In the genomic region with DNA sequence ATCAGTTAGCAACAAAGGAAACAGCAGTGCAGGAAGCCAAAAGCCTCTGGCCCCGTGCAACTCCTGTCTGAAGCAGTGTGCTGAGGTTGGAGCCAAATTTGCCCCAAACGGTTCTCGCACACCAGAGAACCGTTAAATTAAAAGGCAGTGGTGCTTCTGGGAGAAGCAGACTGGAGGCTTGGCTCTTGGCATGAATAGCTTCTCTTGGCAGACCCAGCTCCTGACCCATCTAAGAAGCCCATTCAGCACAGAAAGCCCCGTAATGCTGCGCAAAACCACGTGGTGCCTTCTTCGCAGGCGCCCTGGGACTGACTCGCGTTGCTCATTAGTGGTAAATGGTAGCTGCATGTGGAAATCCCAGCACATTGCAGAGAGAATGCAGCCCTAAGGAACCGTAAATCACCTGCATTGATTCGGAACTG, we compare ENCODE assay signal across 9 mouse cellular contexts.
DNase-seq lines count a peak whose midpoint lies in the region; ATAC-seq and TF ChIP-seq lines count a peak whose summit lies in the region.
"Had no signal": no experiment of that assay in that cellular context is flagged by ENCODE, and none has a peak within 500 bp of the region (broad histone marks: within the 10 kb centered on the region; RNA-seq: fewer than 3 reads in every experiment).

No protein-coding gene starts in this region.

- no peaks in the 10 kb centered on the region for H3K27me3 ChIP-seq in thymus, adult 2 months (ENCODE audit: control insufficient read depth, insufficient read depth, low read length)
- H3K27me3 ChIP-seq: heart, embryonic 15.5 days had no signal

- peak; percentile 27 for DNase-seq in layer of hippocampus, adult 11-12 months (ENCODE audit: low spot score)
- no peak for DNase-seq in layer of hippocampus, adult 9-10 months (ENCODE audit: low spot score)
- DNase-seq in layer of hippocampus, adult 2 months (ENCODE audit: low spot score in 2 of 2): peak; percentile 14 to 39
- no peak for DNase-seq in urinary bladder, postnatal 10 days (ENCODE audit: low spot score)
- no peak for DNase-seq in thymus, adult 2 months
- no peak for DNase-seq in adrenal gland, postnatal 25 days

- H3K4me1 ChIP-seq in thymus, adult 2 months (replicated peaks; ENCODE audit: control insufficient read depth, insufficient read depth, low read length): no peaks in the 10 kb centered on the region
- H3K4me1 ChIP-seq: heart, embryonic 15.5 days had no signal

- no peak for TF ChIP-seq POLR2A in thymus, adult 2 months (IDR thresholded peaks at IDR 0.05; ENCODE audit: control insufficient read depth, extremely low read depth, insufficient read depth, low read length, poor library complexity)

- 10% methylated on average over 13 of the region's 13 CpGs for WGBS in thymus, adult 2 months

- peak; percentile 78 for ATAC-seq in common myeloid progenitor, adult 5-6 weeks (replicated peaks; ENCODE audit: low read depth, poor library complexity, severe bottlenecking)
- 0 out of 2 replicates have a peak, but pooled peaks have one; percentile 41 for ATAC-seq in megakaryocyte-erythroid progenitor cell, adult 5-6 weeks (replicated peaks; ENCODE audit: low FRiP score, low TSS enrichment, poor library complexity, severe bottlenecking)

- no peak overlapping the region for H3K27ac ChIP-seq in layer of hippocampus, adult 2 months
- no peak overlapping the region for H3K27ac ChIP-seq in thymus, adult 2 months (ENCODE audit: control insufficient read depth, insufficient read depth, low read length)
- H3K27ac ChIP-seq: heart, embryonic 15.5 days had no signal

- H3K36me3 ChIP-seq in thymus, adult 2 months (ENCODE audit: control insufficient read depth, insufficient read depth, low read length): no peaks in the 10 kb centered on the region
- H3K36me3 ChIP-seq: heart, embryonic 15.5 days had no signal

- no peak for TF ChIP-seq CTCF in layer of hippocampus, adult 2 months (conservative IDR thresholded peaks at IDR 0.05)
- TF ChIP-seq CTCF in thymus, adult 2 months (IDR thresholded peaks at IDR 0.05; ENCODE audit: borderline replicate concordance, control insufficient read depth, extremely low read depth, insufficient read depth, low read length, poor library complexity): no peak

- peak overlapping the region; percentile 35 for H3K4me3 ChIP-seq in layer of hippocampus, adult 2 months
- H3K4me3 ChIP-seq in thymus, adult 2 months (ENCODE audit: control insufficient read depth, insufficient read depth, low read length): no peak overlapping the region
- H3K4me3 ChIP-seq: heart, embryonic 15.5 days had no signal

Comparison
In these comparisons a context has a peak if more than half of its experiments do, and no peak if none do; other contexts are left out.
1. DNase-seq: peak in layer of hippocampus, adult 11-12 months (single experiment) and layer of hippocampus, adult 2 months (2 of 2); none in layer of hippocampus, adult 9-10 months (single experiment), urinary bladder, postnatal 10 days (single experiment), thymus, adult 2 months (single experiment) and adrenal gland, postnatal 25 days (single experiment).